Mouse (Mus musculus) large intestine, adult 2 months (tissue): ENCODE measurements at regions not wholly inside any gene's neighbourhood (a gene's known extent, or its start where the extent isn't known, plus 50 kb on each side); places are given as distances from the start of the nearest gene placed in this dataset.

Source experiments
- DNase-seq: peaks from one replicate; pipeline ENCODE4 v3.0.0-alpha.2; 2012; ENCODE audit warnings: low read depth, low spot score
- WGBS: fragments of 180-500 bp; shearing (Covaris S2); methylation state at CpG from one replicate; pipeline ENCODE4 v1.1.7; 2018; 5-methylcytosine and 5-hydroxymethylcytosine counted together

GRCm38 (mm10) chr3:83540997-83541932 is 224.9 kb upstream of the Sfrp2 start:
- DNase-seq = no peak
- 71% methylated on average over 11 of the region's 11 CpGs for WGBS

GRCm38 (mm10) chr3:83552516-83553139 is 213.5 kb upstream of the Sfrp2 start:
- WGBS = 85% methylated on average over 9 of the region's 9 CpGs
- no peak for DNase-seq

GRCm38 (mm10) chr3:83553858-83554257 is 212.3 kb upstream of the Sfrp2 start:
- 66% methylated on average over 11 of the region's 11 CpGs for WGBS
- no peak for DNase-seq

GRCm38 (mm10) chr3:83556788-83557515 is 209.2 kb upstream of the Sfrp2 start:
- WGBS = 74% methylated on average over 10 of the region's 10 CpGs
- DNase-seq = no peak

GRCm38 (mm10) chr3:83562026-83562425 is 204.1 kb upstream of the Sfrp2 start:
- 58% methylated on average over 3 of the region's 3 CpGs for WGBS
- DNase-seq = no peak

- WGBS = 84% methylated on average over 4 of the region's 4 CpGs
- no peak for DNase-seq
Measured at GRCm38 (mm10) chr3:83575526-83575925, 190.6 kb upstream of the Sfrp2 start.

GRCm38 (mm10) chr3:83576155-83576554 is 190.0 kb upstream of the Sfrp2 start:
- 88% methylated on average over 2 of the region's 2 CpGs for WGBS
- no peak for DNase-seq

- no peak for DNase-seq
Measured at GRCm38 (mm10) chr3:83580766-83581165, 185.4 kb upstream of the Sfrp2 start.

GRCm38 (mm10) chr3:83582256-83582655 is 183.9 kb upstream of the Sfrp2 start:
- 78% methylated on average over 2 of the region's 2 CpGs for WGBS
- DNase-seq = no peak

More at GRCm38 (mm10) chr3:83580766-83581165, 185.4 kb upstream of the Sfrp2 start:
- WGBS = 84% methylated on average over 4 of the region's 4 CpGs

- no peak for DNase-seq
- WGBS = 70% methylated on average over 8 of the region's 8 CpGs
Measured at GRCm38 (mm10) chr3:83583071-83583672, 182.9 kb upstream of the Sfrp2 start.

GRCm38 (mm10) chr3:83586086-83586485 is 180.0 kb upstream of the Sfrp2 start:
- no peak for DNase-seq
- 54% methylated on average over 5 of the region's 5 CpGs for WGBS

GRCm38 (mm10) chr3:83586551-83586950 is 179.6 kb upstream of the Sfrp2 start:
- WGBS = 61% methylated on average over 4 of the region's 4 CpGs
- DNase-seq = no peak

GRCm38 (mm10) chr3:83589127-83589526 is 177.0 kb upstream of the Sfrp2 start:
- no peak for DNase-seq

GRCm38 (mm10) chr3:83591206-83591605 is 174.9 kb upstream of the Sfrp2 start:
- no peak for DNase-seq
- WGBS = 92% methylated on average over 7 of the region's 7 CpGs

More at GRCm38 (mm10) chr3:83589127-83589526, 177.0 kb upstream of the Sfrp2 start:
- 37% methylated on average over 8 of the region's 8 CpGs for WGBS

- WGBS = 83% methylated on average over 5 of the region's 5 CpGs
- DNase-seq = no peak
Measured at GRCm38 (mm10) chr3:83593321-83593720, 172.8 kb upstream of the Sfrp2 start.

- 76% methylated on average over 4 of the region's 4 CpGs for WGBS
- DNase-seq = no peak
Measured at GRCm38 (mm10) chr3:83601506-83601905, 164.6 kb upstream of the Sfrp2 start.

GRCm38 (mm10) chr3:83609095-83609770 is 156.9 kb upstream of the Sfrp2 start:
- 27% methylated on average over 8 of the region's 8 CpGs for WGBS
- no peak for DNase-seq

- WGBS = 75% methylated on average over 4 of the region's 4 CpGs
Measured at GRCm38 (mm10) chr3:83620435-83620834, 145.7 kb upstream of the Sfrp2 start.

GRCm38 (mm10) chr3:83633032-83633431 is 133.1 kb upstream of the Sfrp2 start:
- WGBS = 86% methylated on average over 9 of the region's 9 CpGs

More at GRCm38 (mm10) chr3:83620435-83620834, 145.7 kb upstream of the Sfrp2 start:
- DNase-seq = no peak

More at GRCm38 (mm10) chr3:83633032-83633431, 133.1 kb upstream of the Sfrp2 start:
- no peak for DNase-seq
